Mouse (Mus musculus): ENCODE measurements around the gene Tmem132b. TPM values are rescaled to one million over a fixed set of nuclear protein-coding genes. Genes with fewer than 3 reads are reported as not detected.
"Not testable (repeated sequence)": the region's sequence is repeated elsewhere in the genome, so short reads cannot be mapped to it uniquely, and the experiment has no call there.

Gene Tmem132b
- not detected for polyA plus RNA-seq (2017; shearing (Covaris generic))

DNA sequence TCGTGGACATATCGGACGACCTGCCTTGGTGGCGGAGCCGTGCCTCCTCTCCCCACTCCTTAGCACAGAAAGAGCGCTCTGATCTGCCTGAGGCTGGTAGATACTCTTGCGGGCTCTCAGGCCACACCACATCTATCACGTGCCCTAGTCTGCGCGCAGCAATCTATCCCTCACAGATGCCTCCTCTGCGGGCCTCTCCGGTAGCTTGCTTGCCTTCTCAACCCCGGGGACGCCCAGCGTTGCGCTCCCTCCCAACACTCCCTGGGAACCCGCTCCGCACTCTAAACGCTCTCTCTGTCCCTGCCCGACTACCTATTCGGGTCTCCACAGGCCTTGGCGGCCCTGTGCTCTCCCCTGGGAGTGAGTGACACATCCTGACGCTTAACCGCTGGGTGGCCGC is at the start of gene Tmem132b:
Gene Tmem132b (plus strand): TSS at position 141 of the 400 bp plus-strand sequence.
- no peak for ATAC-seq

DNA sequence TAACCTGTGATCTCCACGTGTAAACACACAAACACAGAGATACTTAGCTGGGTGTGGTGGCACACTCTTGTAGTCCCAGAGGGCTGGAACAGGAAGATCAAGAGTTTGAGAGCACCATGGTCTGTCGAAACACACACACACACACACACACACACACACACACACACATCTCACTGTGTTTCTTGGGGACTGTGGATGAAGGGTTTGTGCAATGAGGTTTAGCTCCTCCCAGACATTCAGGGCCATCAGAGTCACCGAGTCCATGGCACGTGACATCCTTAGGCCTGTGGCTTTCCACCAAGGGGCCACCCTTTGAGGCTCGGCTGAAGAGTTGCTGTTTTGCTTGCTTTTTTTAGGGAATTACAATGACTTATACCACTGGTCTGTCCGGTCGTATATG is 49.1 kb upstream of the Tmem132b start:
- ATAC-seq, result no peak

GRCm38 (mm10) chr5:125483712-125484611 is 47.6 kb upstream of the Tmem132b start:
- ATAC-seq, result no peak

GRCm38 (mm10) chr5:125485031-125485778 is 46.4 kb upstream of the Tmem132b start:
- ATAC-seq, result no peak

- no peak for ATAC-seq
These were observed 45.5 kb upstream of the Tmem132b start for GRCm38 (mm10) chr5:125486088-125486487.

DNA sequence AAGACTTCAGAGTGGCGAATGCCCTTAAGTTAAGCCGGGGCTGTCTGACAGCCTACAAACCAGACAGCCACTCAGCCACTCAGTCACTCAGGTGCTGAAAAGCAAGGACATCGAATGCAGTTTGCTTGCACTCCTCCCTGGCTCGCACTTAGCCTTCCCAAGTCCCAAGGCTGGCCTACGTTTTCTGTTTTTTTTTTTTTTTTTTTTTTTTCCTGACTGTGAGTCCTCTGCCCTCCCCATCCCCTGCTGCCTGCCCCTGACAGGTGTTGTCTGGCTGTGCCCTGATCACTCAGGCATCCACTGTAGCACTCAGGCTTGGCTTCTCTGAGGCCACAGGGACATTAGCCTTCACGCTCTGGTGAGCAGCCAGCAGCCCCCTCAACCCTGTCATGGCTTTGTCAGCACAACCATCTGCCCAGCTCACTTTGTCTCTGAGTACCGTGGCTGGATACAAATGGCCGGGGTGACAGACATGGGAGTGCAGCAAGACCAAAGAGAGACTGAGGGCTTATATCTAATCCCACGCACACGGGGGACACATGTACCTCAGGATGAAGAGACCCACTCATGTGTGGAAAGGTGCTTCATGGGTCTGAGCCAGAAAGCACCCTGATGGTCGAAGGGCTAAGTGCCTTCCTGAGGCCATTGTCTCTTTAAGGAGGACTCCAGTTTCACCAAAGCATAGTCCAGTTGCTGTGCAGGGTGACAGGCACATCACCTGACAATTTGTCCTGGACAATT is 44.0 kb upstream of the Tmem132b start:
- no peak for ATAC-seq

GRCm38 (mm10) chr5:125488116-125488455 is 43.5 kb upstream of the Tmem132b start:
- no peak for ATAC-seq

DNA sequence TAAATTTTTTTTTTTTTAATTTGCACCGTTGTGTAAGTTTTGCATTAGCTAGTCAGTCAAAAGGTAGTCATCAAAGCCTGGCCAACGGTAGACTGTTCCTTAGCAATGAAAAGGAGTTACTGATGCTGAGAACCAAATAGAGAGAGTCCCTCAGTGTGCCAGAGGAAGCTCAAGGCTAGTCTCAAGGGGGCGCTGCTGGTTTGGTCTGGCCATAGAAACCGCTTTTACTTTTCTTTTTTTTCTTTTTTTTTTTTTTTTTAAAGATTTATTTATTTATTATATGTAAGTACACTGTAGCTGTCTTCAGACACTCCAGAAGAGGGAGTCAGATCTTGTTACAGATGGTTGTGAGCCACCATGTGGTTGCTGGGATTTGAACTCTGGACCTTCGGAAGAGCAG is 42.6 kb upstream of the Tmem132b start:
- ATAC-seq, result not testable (repeated sequence)

GRCm38 (mm10) chr5:125491107-125491506 is 40.5 kb upstream of the Tmem132b start:
- ATAC-seq, result no peak

DNA sequence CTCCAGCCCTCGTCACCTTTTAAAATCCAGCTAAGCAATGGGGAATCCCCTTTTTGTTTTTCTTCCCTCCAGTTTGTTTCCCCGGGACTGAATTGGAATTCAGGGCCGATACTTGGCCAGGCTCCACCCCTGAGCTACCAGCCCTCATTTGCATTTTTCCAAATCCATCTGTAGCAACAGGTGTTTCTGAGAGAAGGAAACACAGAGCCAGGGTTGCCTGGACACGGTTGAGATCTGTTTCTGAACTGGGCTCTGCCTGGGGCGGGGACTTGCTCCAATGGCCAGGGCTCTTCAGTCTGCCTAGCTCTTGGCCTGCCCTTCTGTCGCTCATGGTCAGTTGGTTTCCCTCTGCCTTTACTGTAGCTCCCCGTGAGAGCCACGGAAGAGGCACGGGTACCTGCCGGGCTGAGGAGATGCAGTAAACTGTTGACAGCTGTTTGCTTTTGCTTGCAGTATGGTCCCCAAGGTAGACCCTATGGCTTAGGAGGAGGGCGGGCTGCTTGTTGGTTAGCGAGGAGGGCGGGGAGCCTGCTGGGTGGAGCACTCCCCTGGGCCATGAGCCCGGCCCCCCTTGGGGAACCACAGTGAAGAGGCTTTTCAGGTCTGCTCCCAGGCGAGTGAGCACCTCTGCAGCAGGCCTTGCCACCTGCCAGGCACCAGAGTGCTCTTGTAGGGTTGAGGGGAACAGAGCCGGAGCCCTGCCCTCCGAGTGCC is 39.0 kb upstream of the Tmem132b start:
- no peak for ATAC-seq

DNA sequence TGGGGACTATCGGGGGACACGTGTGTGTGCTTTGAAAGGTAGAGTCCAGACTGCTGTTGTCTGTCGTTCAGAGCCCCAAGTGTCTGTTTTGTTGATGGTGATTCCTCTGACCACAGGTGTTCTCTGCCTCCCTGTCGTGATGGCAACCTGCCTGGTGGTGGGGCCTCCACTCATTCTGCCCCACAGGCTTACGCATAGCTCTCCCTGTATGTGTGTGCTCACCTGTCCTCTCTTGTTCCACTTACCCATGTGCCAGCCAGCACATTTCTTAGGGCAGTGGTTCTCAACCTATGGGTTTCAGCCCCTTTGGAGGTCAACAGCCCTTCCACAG is 38.5 kb upstream of the Tmem132b start:
- no peak for ATAC-seq

DNA sequence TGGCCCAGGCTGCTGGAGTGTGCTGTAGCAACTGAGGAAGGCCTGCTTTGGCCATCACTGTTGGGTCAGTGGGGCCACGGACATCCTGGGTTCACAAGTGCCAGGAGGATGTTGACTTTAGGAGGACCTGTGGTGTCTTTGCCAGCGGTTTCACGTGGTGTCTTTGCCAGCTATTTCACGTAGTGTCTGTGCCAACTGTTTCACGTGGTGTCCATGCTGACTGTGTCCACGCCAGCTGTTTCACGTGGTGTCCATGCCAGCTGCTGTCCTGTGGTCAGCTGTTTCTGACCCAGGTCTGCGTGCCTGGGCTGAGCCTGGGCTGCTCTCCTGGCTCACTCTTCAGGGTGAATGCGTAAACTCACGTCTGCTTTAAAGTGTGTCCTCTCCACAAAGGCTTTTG is 35.9 kb upstream of the Tmem132b start:
- ATAC-seq, result no peak

DNA sequence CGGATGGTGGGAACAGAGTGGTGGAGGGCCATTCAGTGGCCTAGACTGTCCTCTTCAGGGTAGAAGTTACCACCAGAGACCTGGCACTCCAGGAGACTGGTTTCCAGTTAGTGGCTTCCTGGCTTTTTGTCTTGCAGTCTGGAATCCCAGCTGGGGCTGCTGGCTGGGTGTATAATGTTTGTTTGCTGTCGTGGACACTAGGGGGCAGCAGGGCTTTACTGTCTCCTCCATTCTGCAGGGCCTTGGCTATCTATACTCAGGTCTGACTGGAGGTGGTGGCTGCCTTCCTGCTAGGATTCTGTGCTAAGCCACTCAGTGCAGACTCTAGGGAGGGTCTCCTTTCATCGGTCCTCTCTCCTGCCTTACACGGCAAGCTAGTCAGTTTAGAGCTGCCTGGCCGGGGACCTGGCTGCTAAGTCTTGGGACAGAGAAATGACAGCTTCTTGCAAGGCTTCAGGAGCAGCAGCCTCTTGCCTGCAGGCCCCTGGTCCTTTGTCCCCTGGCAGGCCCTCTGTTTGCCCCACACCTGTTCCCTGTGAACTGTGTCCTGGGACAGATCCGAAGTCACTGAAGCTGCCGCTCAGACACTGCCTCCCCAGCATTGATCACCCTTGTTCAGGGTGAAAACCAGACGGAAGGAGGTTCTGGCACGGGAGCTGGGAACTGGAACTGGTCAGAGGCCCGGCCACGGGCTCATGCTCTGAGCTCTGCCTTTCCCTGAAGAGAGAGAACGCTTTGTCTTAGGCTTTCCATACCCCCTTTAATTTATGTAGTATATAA is 33.6 kb upstream of the Tmem132b start:
- ATAC-seq, result no peak

DNA sequence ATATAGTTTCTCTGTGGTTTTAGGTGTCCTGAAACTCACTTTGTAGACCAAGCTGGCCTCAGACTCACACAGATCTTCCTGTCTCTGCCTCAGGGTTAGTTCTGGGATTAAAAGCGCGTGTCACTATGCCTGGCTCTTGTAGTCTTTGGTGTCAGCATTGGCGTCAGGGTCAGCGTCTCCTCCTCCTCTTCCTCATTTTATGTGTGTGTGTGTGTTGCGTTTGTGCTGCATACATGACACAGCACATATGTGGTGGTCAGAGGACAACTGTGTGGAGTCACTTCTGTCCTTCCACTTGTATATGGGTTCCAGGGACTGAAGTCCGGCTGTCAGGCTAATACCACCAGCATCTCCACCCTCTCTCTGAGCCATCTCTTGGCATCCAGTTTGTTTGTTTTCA is 30.1 kb upstream of the Tmem132b start:
- ATAC-seq, result no peak

- no peak for ATAC-seq
These were observed 29.4 kb upstream of the Tmem132b start for GRCm38 (mm10) chr5:125502186-125502585.

DNA sequence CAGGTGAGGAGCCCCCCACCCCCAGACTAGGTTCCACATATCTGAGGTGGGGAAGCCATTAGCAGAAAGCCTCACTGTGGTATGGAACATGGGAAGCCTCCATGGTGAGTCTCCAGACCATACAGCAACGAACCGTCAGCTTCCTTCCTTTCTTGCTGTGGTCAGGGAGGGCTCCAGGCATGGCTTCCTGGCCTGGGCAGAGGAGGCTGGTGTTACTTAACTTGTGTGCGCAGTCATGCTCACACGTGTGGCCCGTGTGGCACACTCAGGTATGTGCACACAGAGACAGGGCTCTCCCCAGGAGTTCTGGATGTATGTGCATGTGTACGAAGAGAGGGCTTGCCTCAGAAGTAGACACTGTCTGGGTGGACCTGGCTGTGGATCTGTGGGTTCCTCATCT is 27.9 kb upstream of the Tmem132b start:
- ATAC-seq, result no peak

DNA sequence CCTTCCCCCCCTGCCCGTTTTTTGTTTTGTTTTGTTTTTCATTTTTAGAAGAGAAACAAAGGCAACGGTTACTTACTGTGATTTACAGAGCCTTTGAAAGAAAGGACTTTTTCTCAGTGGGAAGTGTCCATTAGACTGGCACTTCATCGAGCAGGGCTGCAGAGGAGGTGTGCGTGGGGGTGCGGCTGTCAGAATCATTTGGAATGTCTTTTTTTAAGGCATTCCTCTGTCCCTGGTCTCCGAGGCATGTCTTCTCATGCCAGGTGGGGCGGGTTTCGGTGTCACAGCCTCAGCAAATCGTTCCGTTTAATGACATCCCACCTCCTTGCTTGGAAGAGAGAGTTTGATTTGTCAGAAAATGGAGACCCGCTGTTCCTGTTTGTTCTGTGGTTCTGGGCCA is 26.9 kb upstream of the Tmem132b start:
- ATAC-seq, result no peak

DNA sequence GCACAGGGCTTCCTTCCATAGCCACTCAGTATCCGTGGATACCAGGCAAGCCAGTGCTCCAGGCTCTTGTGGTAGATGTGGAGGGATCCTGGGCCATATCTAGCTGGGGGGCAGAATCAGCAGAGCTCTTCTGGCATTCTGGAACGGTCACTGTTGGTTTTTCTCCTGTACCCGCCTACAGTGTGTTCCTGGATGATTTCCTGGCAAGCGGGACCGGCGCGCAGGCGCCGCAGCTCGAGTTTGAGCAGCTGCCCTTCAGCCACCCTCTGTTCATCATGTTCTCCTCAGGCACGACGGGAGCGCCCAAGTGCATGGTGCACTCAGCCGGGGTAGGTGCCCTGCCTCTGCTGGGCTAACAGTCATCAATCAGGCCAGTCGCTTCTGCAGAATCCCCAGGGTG is 25.6 kb upstream of the Tmem132b start:
- ATAC-seq, result no peak

DNA sequence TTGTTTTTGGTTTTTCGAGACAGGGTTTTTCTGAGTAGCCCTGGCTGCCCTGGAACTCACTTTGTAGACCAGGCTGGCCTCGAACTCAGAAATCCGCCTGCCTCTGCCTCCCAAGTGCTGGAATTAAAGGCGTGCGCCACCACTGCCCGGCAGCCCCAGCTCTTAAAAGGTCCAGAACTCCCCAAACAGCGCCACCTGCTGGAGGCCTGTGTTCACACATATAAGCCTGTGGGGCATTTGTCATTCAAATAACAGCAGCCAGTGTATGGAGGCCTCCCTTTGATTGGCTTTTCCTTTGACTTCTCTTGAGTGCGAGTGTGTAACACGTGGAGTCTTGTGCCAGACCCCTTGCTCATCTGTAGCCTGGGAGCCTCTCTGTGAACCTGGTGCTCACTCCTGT is 24.0 kb upstream of the Tmem132b start:
- ATAC-seq, result no peak

DNA sequence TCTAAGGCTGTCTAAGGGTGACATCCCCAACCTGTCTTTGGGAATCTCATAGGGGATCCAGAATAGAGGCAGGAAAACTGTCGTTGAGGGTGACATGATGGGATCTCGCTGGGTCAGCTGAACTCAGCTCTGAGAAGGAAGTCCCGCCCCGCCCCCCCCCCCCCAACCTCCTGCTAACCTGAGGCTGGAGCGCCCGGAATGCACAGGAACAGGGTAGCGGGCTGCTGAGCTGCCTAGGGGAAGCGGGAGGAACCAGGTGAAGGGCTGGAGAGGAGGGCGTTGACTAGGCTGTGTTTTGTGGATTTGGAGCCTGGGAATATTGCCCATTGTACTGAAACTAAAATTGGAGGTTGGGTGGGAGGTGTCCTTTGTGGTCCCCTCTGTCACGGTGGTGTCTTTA is 23.6 kb upstream of the Tmem132b start:
- ATAC-seq, result no peak

DNA sequence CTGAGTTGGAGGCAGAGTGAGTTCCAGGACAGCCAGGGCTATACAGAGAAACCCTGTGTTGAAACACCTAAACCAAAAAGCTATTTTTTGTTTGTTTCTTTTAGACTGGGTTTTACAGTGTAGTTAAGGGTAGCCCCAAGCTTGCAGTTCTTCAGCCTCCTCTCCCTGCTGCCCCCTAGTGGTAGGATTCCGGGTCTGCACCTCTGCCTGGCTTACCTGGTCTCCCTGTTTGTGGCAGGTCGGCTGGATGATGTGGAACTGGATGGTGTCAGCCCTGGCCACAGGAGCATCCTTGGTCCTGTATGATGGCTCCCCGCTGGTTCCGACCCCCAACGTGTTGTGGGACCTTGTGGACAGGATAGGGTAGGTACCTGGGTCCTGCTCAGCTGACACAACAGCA is 22.0 kb upstream of the Tmem132b start:
- ATAC-seq, result peak; percentile 54

- no peak for ATAC-seq
These were observed 16.6 kb upstream of the Tmem132b start for GRCm38 (mm10) chr5:125515006-125515405.
